Mouse (Mus musculus) CH12.LX (cell line): ENCODE measurements around the gene Gm6337. TPM values are rescaled to one million over a fixed set of nuclear protein-coding genes. Genes with fewer than 3 reads are reported as not detected.
"Not testable (repeated sequence)": the region's sequence is repeated elsewhere in the genome, so short reads cannot be mapped to it uniquely, and the experiment has no call there.

Experiments used
- DNase-seq: peaks from one replicate; pipeline ENCODE4 v3.0.0-alpha.2; 2013; ENCODE audit errors: extremely low read depth
- H3K27ac ChIP-seq: 2 replicates; pipeline ENCODE4 v1.5.1; 2012; ENCODE audit warnings: low read depth, mild to moderate bottlenecking, control low read depth, moderate library complexity; ENCODE audit not compliant: insufficient read depth
- H3K27me3 ChIP-seq: replicated peaks from 2 replicates; pipeline ENCODE3; 2012; ENCODE audit warnings: inconsistent platforms
- H3K36me3 ChIP-seq, 2 experiments: replicated peaks in 1 of 2; 2 replicates each; pipeline versions ENCODE3 to v1.6.1; 2012; ENCODE audit warnings: inconsistent platforms in 1 of 2, low read length in 1 of 2, mild to moderate bottlenecking in 1 of 2, mixed read lengths in 1 of 2, moderate library complexity in 1 of 2; ENCODE audit not compliant: control insufficient read depth in 1 of 2, insufficient read depth in 1 of 2
- H3K4me1 ChIP-seq, 2 experiments: 2 replicates each; pipeline ENCODE4 v1.6.1; 2012; ENCODE audit warnings: inconsistent platforms in 1 of 2, moderate library complexity in 1 of 2; ENCODE audit not compliant: insufficient read depth in 2 of 2, control insufficient read depth in 1 of 2
- H3K4me2 ChIP-seq: 2 replicates; pipeline ENCODE4 v1.6.1; 2012; ENCODE audit warnings: low read depth, mild to moderate bottlenecking, control low read depth; ENCODE audit not compliant: poor library complexity, insufficient read depth, severe bottlenecking
- H3K4me3 ChIP-seq, 3 experiments: fragments of 150-350 bp in 1 of 3; sonication (generic) in 1 of 3; replicated peaks in 1 of 3; 2 replicates each; pipeline versions ENCODE3 to v1.5.1; 2011 to 2012; ENCODE audit warnings: low read depth in 2 of 3, low read length in 2 of 3, mild to moderate bottlenecking in 2 of 3, moderate library complexity in 2 of 3, control low read depth in 1 of 3, improper control_type of control experiment in 1 of 3, inconsistent platforms in 1 of 3, mixed read lengths in 1 of 3; ENCODE audit not compliant: poor library complexity in 1 of 3
- H3K79me2 ChIP-seq: replicated peaks from 2 replicates; pipeline ENCODE4 v1.6.1; 2012; ENCODE audit warnings: mild to moderate bottlenecking, moderate library complexity; ENCODE audit not compliant: control insufficient read depth, poor library complexity, insufficient read depth, severe bottlenecking; ENCODE audit errors: extremely low read depth
- H3K9ac ChIP-seq: 2 replicates; pipeline ENCODE4 v1.6.1; 2012; ENCODE audit warnings: low read depth, mild to moderate bottlenecking, control low read depth, moderate library complexity; ENCODE audit not compliant: insufficient read depth
- H3K9me3 ChIP-seq: replicated peaks from 2 replicates; pipeline ENCODE3; 2012; ENCODE audit warnings: low read length, inconsistent platforms, mixed read lengths
- dilution Hi-C: fragments of 300-500 bp; cut with MboI; formaldehyde crosslinking; loops from 2 replicates; pipeline ENCODE4 v1.14.3; 2020; ENCODE audit warnings: low sequenced_read_pairs; ENCODE audit not compliant: extremely low pct_unique_long_range_greater_than_20kb, extremely low pct_ligation_motif_present
- in situ Hi-C: fragments of 300-500 bp; cut with MboI; formaldehyde crosslinking; loops from 3 replicates; pipeline ENCODE4 v1.14.3; 2019; ENCODE audit warnings: low sequenced_read_pairs, low pct_ligation_motif_present, low pct_unique_long_range_greater_than_20kb, mixed read lengths
- polyA plus RNA-seq: library from polyadenylated mRNA; unstranded; fragments of >175 nt; gene quantifications from 2 replicates; pipeline ENCODE4 v1.2.1, GENCODE M21; 2012; ENCODE audit warnings: low read depth; ENCODE audit not compliant: insufficient read length
- total RNA-seq, 2 experiments: library from RNA; depleted of rRNA; stranded (reverse); fragments of 300-350 nt in 1 of 2; fragments of >200 nt in 1 of 2; gene quantifications; 2 replicates each; pipeline ENCODE4 v1.2.3; 2012 to 2014

Gene Gm6337
- not detected in 2 replicates for total RNA-seq (2012; rRNA removed)
- total RNA-seq (2014; rRNA removed) = not detected in 2 replicates
- not detected in 2 replicates for polyA plus RNA-seq

GRCm38 (mm10) chr14:6058167-6058566, at the start of gene Gm6337:
Gene Gm6337, minus strand, starts transcription at chr14:6058267.
- H3K36me3 ChIP-seq, H3K27ac ChIP-seq, H3K4me3 ChIP-seq, H3K79me2 ChIP-seq, H3K9me3 ChIP-seq, in situ Hi-C loops, H3K9ac ChIP-seq, H3K4me1 ChIP-seq, H3K27me3 ChIP-seq, DNase-seq, H3K4me2 ChIP-seq, dilution Hi-C loops: not testable (repeated sequence)

- H3K27ac ChIP-seq, DNase-seq, H3K4me3 ChIP-seq, H3K36me3 ChIP-seq, dilution Hi-C loops, H3K27me3 ChIP-seq, H3K79me2 ChIP-seq, H3K9ac ChIP-seq, H3K9me3 ChIP-seq, in situ Hi-C loops, H3K4me2 ChIP-seq, H3K4me1 ChIP-seq: not testable (repeated sequence)
Observed at GRCm38 (mm10) chr14:6107500-6107899, 49.4 kb upstream of the Gm6337 start.

DNA sequence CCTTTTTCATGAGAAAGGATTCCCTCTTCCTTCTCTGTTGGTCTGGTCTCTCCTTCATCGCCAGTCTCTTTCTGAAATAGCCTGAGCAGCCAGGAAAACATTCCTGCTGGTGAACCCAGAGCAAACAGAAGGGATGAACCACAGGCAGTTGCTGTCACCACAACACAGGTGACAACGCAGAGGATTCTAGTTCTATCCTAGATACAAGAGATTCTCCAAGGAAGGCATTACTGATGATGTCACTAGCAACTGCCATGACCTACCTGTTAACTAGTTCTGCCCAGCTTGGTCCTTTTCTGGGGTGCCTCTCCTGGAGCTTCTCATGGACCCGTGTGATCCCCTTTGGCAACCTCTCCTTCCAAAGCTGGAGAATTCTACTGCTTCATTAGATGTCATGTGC, 35.8 kb upstream of the Gm6337 start, which contains the start of gene Gm8206:
Gene Gm8206 (minus strand): TSS at position 101 of the 400 bp plus-strand sequence.
- H3K4me3 ChIP-seq, H3K36me3 ChIP-seq, H3K27ac ChIP-seq, H3K4me2 ChIP-seq, dilution Hi-C loops, H3K9me3 ChIP-seq, H3K4me1 ChIP-seq, H3K79me2 ChIP-seq, DNase-seq, H3K9ac ChIP-seq, in situ Hi-C loops, H3K27me3 ChIP-seq: not testable (repeated sequence)

Other genes with a start within 250 kb of the Gm6337 start
- not detected in 2 replicates for gene Gm3424, start 227.9 kb downstream of the Gm6337 start, total RNA-seq (2012; rRNA removed)
- gene Gm3424, start 227.9 kb downstream of the Gm6337 start, total RNA-seq (2014; rRNA removed) = not detected in 2 replicates
- not detected in 2 replicates for gene Gm3424, start 227.9 kb downstream of the Gm6337 start, polyA plus RNA-seq
- gene Gm8237, start 177.9 kb downstream of the Gm6337 start, total RNA-seq (2012; rRNA removed) = not detected in 2 replicates
- gene Gm8237, start 177.9 kb downstream of the Gm6337 start, total RNA-seq (2014; rRNA removed) = not detected in 2 replicates
- gene Gm8237, start 177.9 kb downstream of the Gm6337 start, polyA plus RNA-seq = not detected in 2 replicates
- gene Gm3248, start 96.5 kb downstream of the Gm6337 start, total RNA-seq (2012; rRNA removed) = not detected in 2 replicates
- gene Gm3248, start 96.5 kb downstream of the Gm6337 start, total RNA-seq (2014; rRNA removed) = not detected in 2 replicates
- gene Gm3248, start 96.5 kb downstream of the Gm6337 start, polyA plus RNA-seq = not detected in 2 replicates
- not detected in 2 replicates for gene Gm3453, start 79.1 kb downstream of the Gm6337 start, total RNA-seq (2012; rRNA removed)
- gene Gm3453, start 79.1 kb downstream of the Gm6337 start, total RNA-seq (2014; rRNA removed) = not detected in 2 replicates
- gene Gm3453, start 79.1 kb downstream of the Gm6337 start, polyA plus RNA-seq = not detected in 2 replicates
- not detected in 2 replicates for gene Gm8206, start 35.7 kb upstream of the Gm6337 start, total RNA-seq (2012; rRNA removed)
- not detected in 2 replicates for gene Gm8206, start 35.7 kb upstream of the Gm6337 start, total RNA-seq (2014; rRNA removed)
- not detected in 2 replicates for gene Gm8206, start 35.7 kb upstream of the Gm6337 start, polyA plus RNA-seq
- gene Gm3468, start 50.4 kb upstream of the Gm6337 start, total RNA-seq (2012; rRNA removed) = not detected in 2 replicates
- not detected in 2 replicates for gene Gm3468, start 50.4 kb upstream of the Gm6337 start, total RNA-seq (2014; rRNA removed)
- not detected in 2 replicates for gene Gm3468, start 50.4 kb upstream of the Gm6337 start, polyA plus RNA-seq
- gene Gm3476, start 67.5 kb upstream of the Gm6337 start, total RNA-seq (2012; rRNA removed) = not detected in 2 replicates
- gene Gm3476, start 67.5 kb upstream of the Gm6337 start, total RNA-seq (2014; rRNA removed) = not detected in 2 replicates
- not detected in 2 replicates for gene Gm3476, start 67.5 kb upstream of the Gm6337 start, polyA plus RNA-seq
- not detected in 2 replicates for gene Gm21560, start 161.0 kb upstream of the Gm6337 start, total RNA-seq (2012; rRNA removed)
- gene Gm21560, start 161.0 kb upstream of the Gm6337 start, total RNA-seq (2014; rRNA removed) = not detected in 2 replicates
- not detected in 2 replicates for gene Gm21560, start 161.0 kb upstream of the Gm6337 start, polyA plus RNA-seq
- gene Gm3411, start 229.0 kb upstream of the Gm6337 start, total RNA-seq (2012; rRNA removed) = not detected in 2 replicates
- gene Gm3411, start 229.0 kb upstream of the Gm6337 start, total RNA-seq (2014; rRNA removed) = not detected in 2 replicates
- gene Gm3411, start 229.0 kb upstream of the Gm6337 start, polyA plus RNA-seq = not detected in 2 replicates
- gene Gm21103, start 246.6 kb upstream of the Gm6337 start, total RNA-seq (2012; rRNA removed) = not detected in 2 replicates
- not detected in 2 replicates for gene Gm21103, start 246.6 kb upstream of the Gm6337 start, total RNA-seq (2014; rRNA removed)
- gene Gm21103, start 246.6 kb upstream of the Gm6337 start, polyA plus RNA-seq = not detected in 2 replicates